In genomic region chr15:84531535-84531934, GRCm38 (mm10) we compare ENCODE assay signal across 16 mouse cellular contexts. TPM values are rescaled to one million over a fixed set of nuclear protein-coding genes. Genes with fewer than 3 reads are reported as not detected.
DNase-seq lines count a peak whose midpoint lies in the region; ATAC-seq and TF ChIP-seq lines count a peak whose summit lies in the region.
"Had no signal": no experiment of that assay in that cellular context is flagged by ENCODE, and none has a peak within 500 bp of the region (broad histone marks: within the 10 kb centered on the region; RNA-seq: fewer than 3 reads in every experiment).

No protein-coding gene starts in this region.

- WGBS in forebrain, embryonic 10.5 days, result 46% methylated on average over 10 of the region's 10 CpGs
- 21% methylated on average over 10 of the region's 10 CpGs for WGBS in hindbrain, embryonic 16.5 days
- 21% methylated on average over 10 of the region's 10 CpGs for WGBS in midbrain, embryonic 15.5 days
- WGBS in thymus, adult 2 months, result 82% methylated on average over 10 of the region's 10 CpGs

- H3K4me1 ChIP-seq in forebrain, embryonic 10.5 days, result peaks cover 36% of the 10 kb centered on the region
- peaks cover 17% of the 10 kb centered on the region for H3K4me1 ChIP-seq in hindbrain, embryonic 16.5 days (ENCODE audit: control insufficient read depth, insufficient read depth, low read depth, low read length)
- H3K4me1 ChIP-seq in midbrain, embryonic 15.5 days, result peaks cover 23% of the 10 kb centered on the region
- no peaks in the 10 kb centered on the region for H3K4me1 ChIP-seq in thymus, adult 2 months (replicated peaks; ENCODE audit: control insufficient read depth, insufficient read depth, low read length)

- H3K36me3 ChIP-seq in forebrain, embryonic 10.5 days (replicated peaks), result no peaks in the 10 kb centered on the region
- no peaks in the 10 kb centered on the region for H3K36me3 ChIP-seq in hindbrain, embryonic 16.5 days (ENCODE audit: control insufficient read depth, insufficient read depth, low read length)
- no peaks in the 10 kb centered on the region for H3K36me3 ChIP-seq in midbrain, embryonic 15.5 days (replicated peaks)
- H3K36me3 ChIP-seq in thymus, adult 2 months (ENCODE audit: control insufficient read depth, insufficient read depth, low read length), result no peaks in the 10 kb centered on the region
- H3K36me3 ChIP-seq: embryonic facial prominence, embryonic 10.5 days; limb, embryonic 15.5 days; neural tube, embryonic 13.5 days had no signal

- no peak overlapping the region for H3K4me3 ChIP-seq in forebrain, embryonic 10.5 days
- no peak overlapping the region for H3K4me3 ChIP-seq in hindbrain, embryonic 16.5 days (ENCODE audit: low read length)
- no peak overlapping the region for H3K4me3 ChIP-seq in midbrain, embryonic 15.5 days
- no peak overlapping the region for H3K4me3 ChIP-seq in thymus, adult 2 months (ENCODE audit: control insufficient read depth, insufficient read depth, low read length)
- H3K4me3 ChIP-seq: embryonic facial prominence, embryonic 10.5 days; limb, embryonic 15.5 days; neural tube, embryonic 13.5 days had no signal

- H3K27ac ChIP-seq in forebrain, embryonic 10.5 days, result no peak overlapping the region
- no peak overlapping the region for H3K27ac ChIP-seq in hindbrain, embryonic 16.5 days (ENCODE audit: low read depth, low read length)
- H3K27ac ChIP-seq in midbrain, embryonic 15.5 days, result peak overlapping the region; percentile 42; the same call in 1 of the 2 replicates
- no peak overlapping the region for H3K27ac ChIP-seq in thymus, adult 2 months (ENCODE audit: control insufficient read depth, insufficient read depth, low read length)
- H3K27ac ChIP-seq: embryonic facial prominence, embryonic 10.5 days had no signal

- H3K27me3 ChIP-seq in forebrain, embryonic 10.5 days (ENCODE audit: poor library complexity, severe bottlenecking), result peaks cover 27% of the 10 kb centered on the region
- no peaks in the 10 kb centered on the region for H3K27me3 ChIP-seq in hindbrain, embryonic 16.5 days (replicated peaks; ENCODE audit: control insufficient read depth, insufficient read depth, low read length)
- no peaks in the 10 kb centered on the region for H3K27me3 ChIP-seq in midbrain, embryonic 15.5 days (replicated peaks)
- H3K27me3 ChIP-seq in thymus, adult 2 months (ENCODE audit: control insufficient read depth, insufficient read depth, low read length), result no peaks in the 10 kb centered on the region
- H3K27me3 ChIP-seq: limb, embryonic 15.5 days had no signal

- intact Hi-C loops in left cerebral cortex, postnatal 4 days (cut with DNase I), result no loop called here
- intact Hi-C loops in left cerebral cortex, postnatal 36 days (cut with DNase I), result no loop called here

- TF ChIP-seq CTCF in thymus, adult 2 months (IDR thresholded peaks at IDR 0.05; ENCODE audit: borderline replicate concordance, control insufficient read depth, extremely low read depth, insufficient read depth, low read length, poor library complexity), result no peak

- no peak for TF ChIP-seq POLR2A in thymus, adult 2 months (IDR thresholded peaks at IDR 0.05; ENCODE audit: control insufficient read depth, extremely low read depth, insufficient read depth, low read length, poor library complexity)

- peak; percentile 46; the same call in 1 of the 2 replicates for ATAC-seq in hindbrain, embryonic 16.5 days
- no peak for ATAC-seq in midbrain, embryonic 15.5 days (replicated peaks)
- ATAC-seq in megakaryocyte progenitor cell, adult 5-6 weeks (replicated peaks; ENCODE audit: poor library complexity), result no peak

- H3K9ac ChIP-seq in hindbrain, embryonic 16.5 days (ENCODE audit: low read depth, low read length), result no peak overlapping the region
- H3K9ac ChIP-seq in midbrain, embryonic 15.5 days, result no peak overlapping the region
- H3K9ac ChIP-seq: limb, embryonic 15.5 days; lung, embryonic 14.5 days; neural tube, embryonic 13.5 days had no signal

- peaks cover 13% of the 10 kb centered on the region; the same call in 1 of the 2 replicates for H3K9me3 ChIP-seq in forebrain, embryonic 10.5 days
- H3K9me3 ChIP-seq in hindbrain, embryonic 16.5 days (ENCODE audit: control insufficient read depth, low read length), result no peaks in the 10 kb centered on the region
- H3K9me3 ChIP-seq in midbrain, embryonic 15.5 days, result no peaks in the 10 kb centered on the region
- H3K9me3 ChIP-seq: limb, embryonic 15.5 days; neural tube, embryonic 13.5 days had no signal

- no peak overlapping the region for H3K4me2 ChIP-seq in hindbrain, embryonic 16.5 days (ENCODE audit: low read length)
- no peak overlapping the region for H3K4me2 ChIP-seq in midbrain, embryonic 15.5 days
- H3K4me2 ChIP-seq: limb, embryonic 15.5 days; lung, embryonic 14.5 days; neural tube, embryonic 13.5 days had no signal

- DNase-seq in left cerebral cortex, postnatal 4 days, result peak; percentile 69
- no peak for DNase-seq in left cerebral cortex, postnatal 36 days (ENCODE audit: low spot score in 2 of 2)
- DNase-seq in forebrain, embryonic 10.5 days (ENCODE audit: extremely low spot score, low spot score), result peak; percentile 42
- no peak for DNase-seq in thymus, adult 2 months
- DNase-seq in heart, adult 18-20 months, result no peak
- DNase-seq: adrenal gland, postnatal 25 days; cerebellum, adult 18-20 months; heart, adult 11 months; lung, embryonic 14.5 days; spleen, adult 18-20 months had no signal

RNA-seq across cellular contexts. Expression of gene Rtl6, which starts 26.1 kb away (rescaled TPM):
- total RNA-seq in left cerebral cortex, postnatal 4 days (2021), result 10 to 100 TPM; 63.2 to 69.6 TPM
- 10 to 100 TPM; 54.4 to 60.6 TPM for total RNA-seq in left cerebral cortex, postnatal 36 days (2021)
- 25.5 and 26.9 TPM in 2 replicates for polyA plus RNA-seq in forebrain, embryonic 10.5 days (2016; fragmentation: Nextera tagmentation; extraction: Ambion mirVana)
- 54.8 and 66.4 TPM in 2 replicates for polyA plus RNA-seq in hindbrain, embryonic 16.5 days (2015; fragmentation: Nextera tagmentation; extraction: Ambion mirVana)
- 77.6 and 78.9 TPM in 2 replicates for polyA plus RNA-seq in midbrain, embryonic 15.5 days (2015; fragmentation: Nextera tagmentation; extraction: Ambion mirVana)
- polyA plus RNA-seq in thymus, adult 2 months (2012; rRNA removed), result 18.8 and 26.1 TPM in 2 replicates
- total RNA-seq in heart, adult 18-20 months (2021), result 1 to 10 TPM; 6.0 to 6.9 TPM
- 2.4 and 3.1 TPM in 2 replicates for total RNA-seq in megakaryocyte progenitor cell, adult 5-6 weeks (2015)
- 3.0 and 3.2 TPM in 2 replicates for total RNA-seq in megakaryocyte progenitor cell, adult 5-6 weeks (2017)

Comparison
In these comparisons a context has a peak if more than half of its experiments do, and no peak if none do; other contexts are left out.
1. DNase-seq: peak in left cerebral cortex, postnatal 4 days (single experiment) and forebrain, embryonic 10.5 days (single experiment); none in left cerebral cortex, postnatal 36 days (0 of 2), thymus, adult 2 months (single experiment) and heart, adult 18-20 months (0 of 2).
2. RNA of gene Rtl6, which starts 26.1 kb away (total RNA-seq): 63.2 to 69.6 TPM in left cerebral cortex, postnatal 4 days and 54.4 to 60.6 TPM in left cerebral cortex, postnatal 36 days; 6.0 to 6.9 TPM in heart, adult 18-20 months and 2.4 to 3.2 TPM in megakaryocyte progenitor cell, adult 5-6 weeks; every median in the first group is over 4 times any median in the second.